Mouse (Mus musculus): Measurements from ENCODE around the gene Ttc22. TPM values are rescaled to one million over a fixed set of nuclear protein-coding genes. Genes with fewer than 3 reads are reported as not detected.

Gene Ttc22
- polyA plus RNA-seq, 1 experiment from 2014 or later = 1.6 TPM

DNA sequence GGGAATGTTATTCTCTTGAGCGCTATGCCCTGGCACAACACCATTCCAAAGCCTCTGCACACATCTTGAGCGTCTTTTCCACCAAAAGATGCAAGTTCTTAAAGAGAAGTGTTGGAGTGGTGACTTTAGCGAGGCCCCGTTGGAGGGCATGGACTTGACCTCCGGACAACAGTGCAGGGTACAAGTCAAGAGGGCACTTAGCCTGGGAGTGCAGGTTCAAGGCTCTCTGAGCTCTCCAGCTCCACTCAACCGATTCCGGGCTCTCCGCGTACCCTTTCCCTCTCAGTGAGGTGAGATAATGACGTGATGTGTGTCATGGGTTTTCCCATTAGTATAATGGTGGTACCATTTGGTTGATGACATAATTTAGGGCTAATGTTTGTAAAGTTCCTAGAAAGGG lies 2.0 kb downstream of the Ttc22 start:
- Histone ChIP-seq H3K27ac (ENCODE audit: low read depth, low read length) (no peak overlapping the region), H3K9me3 (ENCODE audit: control insufficient read depth, low read length) (no peaks in the 10 kb centered on the region), H3K4me1 (ENCODE audit: control insufficient read depth, insufficient read depth, low read depth, low read length) (peaks cover 7% of the 10 kb centered on the region), H3K27me3 (replicated peaks; ENCODE audit: control insufficient read depth, insufficient read depth, low read length) (peaks cover 23% of the 10 kb centered on the region), H3K36me3 (ENCODE audit: control insufficient read depth, insufficient read depth, low read length) (no peaks in the 10 kb centered on the region), H3K4me3 (ENCODE audit: low read length) (no peak overlapping the region), H3K4me2 (ENCODE audit: low read length) (no peak overlapping the region), H3K9ac (ENCODE audit: low read depth, low read length) (no peak overlapping the region)
- 90% methylated on average over 10 of the region's 10 CpGs for WGBS
- ATAC-seq = no peak

DNA sequence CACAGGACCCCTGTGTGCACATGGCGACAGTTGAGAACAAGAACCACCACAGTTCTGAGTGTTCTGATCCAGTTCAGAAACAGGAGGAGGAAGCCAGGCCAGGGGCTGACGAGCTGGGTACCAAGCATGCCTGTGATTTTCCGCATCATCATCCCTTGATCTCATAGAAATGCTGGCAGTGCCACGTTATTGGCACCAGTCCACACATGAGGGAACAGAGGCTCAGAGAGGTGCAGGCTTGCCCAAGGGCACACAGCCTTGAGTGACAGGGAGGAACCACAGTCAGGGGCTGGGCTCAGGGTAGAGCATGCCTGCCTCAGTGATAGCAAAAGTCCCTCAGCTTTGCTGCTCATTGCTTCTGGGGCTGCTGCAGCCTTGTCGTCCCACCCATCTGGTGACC lies 5.6 kb downstream of the Ttc22 start:
- H3K9me3 ChIP-seq (ENCODE audit: control insufficient read depth, low read length) = no peaks in the 10 kb centered on the region
- H3K9ac ChIP-seq (ENCODE audit: low read depth, low read length) = no peak overlapping the region
- H3K4me1 ChIP-seq (ENCODE audit: control insufficient read depth, insufficient read depth, low read depth, low read length) = peaks cover 10% of the 10 kb centered on the region

DNA sequence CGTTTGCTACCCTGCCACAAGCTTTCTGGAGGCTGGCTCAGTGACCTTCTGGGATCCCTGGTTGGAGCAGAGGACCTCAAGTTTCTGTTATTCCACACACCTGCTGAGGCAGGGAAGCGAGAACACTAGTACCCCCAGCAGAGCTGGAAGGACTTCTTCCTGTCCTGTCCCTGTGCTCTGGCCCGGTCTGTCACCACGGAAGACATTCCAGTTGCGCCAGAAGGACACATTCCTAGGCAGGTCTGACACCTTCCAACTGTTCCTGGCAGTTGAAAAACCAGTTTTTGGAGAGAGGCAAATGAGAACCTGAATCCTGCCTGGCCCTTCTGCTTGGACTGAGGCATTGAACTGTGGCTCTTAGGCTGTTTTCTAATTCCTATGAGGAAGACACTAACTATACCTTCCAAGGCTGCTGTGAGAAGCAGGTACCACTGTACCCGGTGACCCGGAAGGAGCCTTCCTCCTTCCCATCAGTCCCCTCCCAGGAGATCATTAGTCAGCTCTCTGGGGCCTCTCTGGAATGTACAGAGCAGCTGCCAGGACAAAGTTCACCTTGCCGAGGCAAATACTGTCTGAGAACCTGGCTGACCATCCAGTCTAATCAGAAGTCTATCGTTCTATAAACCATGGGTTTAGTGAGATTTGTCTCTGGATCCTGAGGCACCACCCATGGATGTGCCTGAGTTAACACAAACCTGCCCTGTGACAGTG lies 6.6 kb downstream of the Ttc22 start:
- H3K4me2 ChIP-seq (ENCODE audit: low read length) = no peak overlapping the region
- H3K9ac ChIP-seq (ENCODE audit: low read depth, low read length) = no peak overlapping the region
- H3K4me1 ChIP-seq (ENCODE audit: control insufficient read depth, insufficient read depth, low read depth, low read length) = peaks cover 19% of the 10 kb centered on the region
- peaks cover 2% of the 10 kb centered on the region for H3K27me3 ChIP-seq (replicated peaks; ENCODE audit: control insufficient read depth, insufficient read depth, low read length)
- no peaks in the 10 kb centered on the region for H3K36me3 ChIP-seq (ENCODE audit: control insufficient read depth, insufficient read depth, low read length)
- 69% methylated on average over 9 of the region's 9 CpGs for WGBS
- ATAC-seq = no peak
- H3K27ac ChIP-seq (ENCODE audit: low read depth, low read length) = no peak overlapping the region
- H3K9me3 ChIP-seq (ENCODE audit: control insufficient read depth, low read length) = no peaks in the 10 kb centered on the region
- no peak overlapping the region for H3K4me3 ChIP-seq (ENCODE audit: low read length)

More for the DNA sequence above, 5.6 kb downstream of the Ttc22 start:
- peaks cover 11% of the 10 kb centered on the region for H3K27me3 ChIP-seq (replicated peaks; ENCODE audit: control insufficient read depth, insufficient read depth, low read length)
- H3K4me2 ChIP-seq (ENCODE audit: low read length) = no peak overlapping the region
- 58% methylated on average over 5 of the region's 5 CpGs for WGBS
- H3K4me3 ChIP-seq (ENCODE audit: low read length) = no peak overlapping the region
- no peak overlapping the region for H3K27ac ChIP-seq (ENCODE audit: low read depth, low read length)
- ATAC-seq = no peak
- no peaks in the 10 kb centered on the region for H3K36me3 ChIP-seq (ENCODE audit: control insufficient read depth, insufficient read depth, low read length)

DNA sequence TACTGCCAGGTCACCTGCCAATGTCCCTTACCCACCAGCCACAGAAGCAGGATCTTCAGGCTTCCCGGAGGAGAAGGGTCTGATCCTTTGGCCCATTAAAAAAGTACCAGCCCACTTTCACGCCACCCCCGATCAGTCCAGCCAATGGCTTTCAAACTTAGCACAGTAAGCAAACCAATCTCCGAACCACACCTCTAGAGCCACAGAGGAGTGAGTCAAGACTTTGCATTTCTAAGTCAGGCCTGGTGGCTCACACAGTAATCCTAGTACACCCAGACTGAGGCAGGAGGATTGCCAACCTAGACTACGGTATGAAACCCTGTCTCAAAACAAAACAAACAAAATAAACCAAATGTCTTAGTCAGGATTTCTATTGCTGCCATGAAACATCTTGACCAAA lies 7.1 kb downstream of the Ttc22 start:
- Histone ChIP-seq H3K27ac (ENCODE audit: low read depth, low read length) (no peak overlapping the region), H3K4me2 (ENCODE audit: low read length) (no peak overlapping the region), H3K9ac (ENCODE audit: low read depth, low read length) (no peak overlapping the region), H3K27me3 (replicated peaks; ENCODE audit: control insufficient read depth, insufficient read depth, low read length) (no peaks in the 10 kb centered on the region), H3K9me3 (ENCODE audit: control insufficient read depth, low read length) (no peaks in the 10 kb centered on the region), H3K36me3 (ENCODE audit: control insufficient read depth, insufficient read depth, low read length) (no peaks in the 10 kb centered on the region), H3K4me3 (ENCODE audit: low read length) (no peak overlapping the region), H3K4me1 (ENCODE audit: control insufficient read depth, insufficient read depth, low read depth, low read length) (peaks cover 25% of the 10 kb centered on the region)
- ATAC-seq = no peak
- WGBS = 77% methylated on average over 5 of the region's 5 CpGs

DNA sequence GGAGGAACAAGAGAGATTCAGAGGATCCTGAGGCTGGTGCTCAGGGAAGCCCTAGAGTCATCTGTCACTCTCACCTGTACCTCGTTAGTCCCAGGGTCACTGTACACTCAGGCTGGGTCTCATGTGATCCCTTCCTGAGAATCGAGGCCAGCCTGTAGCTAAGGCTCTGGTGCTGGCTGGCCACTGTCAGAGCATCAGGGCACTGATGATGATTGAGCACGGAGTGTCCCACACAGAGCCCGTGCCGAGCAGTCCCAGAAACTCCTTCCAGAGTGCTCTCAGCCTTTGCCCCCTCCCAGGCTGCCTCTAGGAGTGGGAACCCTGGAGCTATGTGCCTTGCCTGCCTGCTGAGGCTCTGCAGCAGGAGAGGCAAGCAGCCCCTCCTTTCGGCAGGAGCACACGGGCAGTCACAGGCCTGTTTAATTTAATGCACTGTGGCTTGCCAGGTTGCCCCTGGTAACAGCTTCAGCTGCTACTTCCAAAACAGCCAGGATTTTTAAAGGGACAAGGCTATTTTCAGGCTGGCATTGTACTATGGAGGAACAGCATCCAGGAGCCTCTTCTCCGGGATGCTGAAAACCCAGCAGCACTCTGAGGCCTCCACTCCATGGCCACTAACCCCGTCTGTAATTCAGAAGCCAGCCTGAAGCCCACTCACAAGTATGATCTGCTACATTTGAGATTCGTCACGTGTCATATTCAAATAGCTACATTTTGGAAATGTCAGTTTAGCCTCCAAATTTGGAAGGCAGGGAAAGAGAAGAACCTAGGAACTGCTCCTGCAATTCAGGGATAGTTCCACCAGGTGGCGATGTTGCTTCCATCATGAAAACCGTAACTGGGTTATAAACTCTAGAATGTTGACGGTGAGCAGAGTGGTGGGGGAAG lies 8.3 kb downstream of the Ttc22 start:
- H3K9ac ChIP-seq (ENCODE audit: low read depth, low read length) = peak overlapping the region; percentile 27
- H3K27ac ChIP-seq (ENCODE audit: low read depth, low read length) = peak overlapping the region; percentile 85
- peaks cover 27% of the 10 kb centered on the region for H3K4me1 ChIP-seq (ENCODE audit: control insufficient read depth, insufficient read depth, low read depth, low read length)
- ATAC-seq = peak; percentile 88
- H3K27me3 ChIP-seq (replicated peaks; ENCODE audit: control insufficient read depth, insufficient read depth, low read length) = no peaks in the 10 kb centered on the region
- no peak overlapping the region for H3K4me3 ChIP-seq (ENCODE audit: low read length)
- no peaks in the 10 kb centered on the region for H3K9me3 ChIP-seq (ENCODE audit: control insufficient read depth, low read length)
- H3K36me3 ChIP-seq (ENCODE audit: control insufficient read depth, insufficient read depth, low read length) = no peaks in the 10 kb centered on the region
- WGBS = 9% methylated on average over 14 of the region's 14 CpGs
- H3K4me2 ChIP-seq (ENCODE audit: low read length) = peak overlapping the region; percentile 18; the same call in 1 of the 2 replicates

DNA sequence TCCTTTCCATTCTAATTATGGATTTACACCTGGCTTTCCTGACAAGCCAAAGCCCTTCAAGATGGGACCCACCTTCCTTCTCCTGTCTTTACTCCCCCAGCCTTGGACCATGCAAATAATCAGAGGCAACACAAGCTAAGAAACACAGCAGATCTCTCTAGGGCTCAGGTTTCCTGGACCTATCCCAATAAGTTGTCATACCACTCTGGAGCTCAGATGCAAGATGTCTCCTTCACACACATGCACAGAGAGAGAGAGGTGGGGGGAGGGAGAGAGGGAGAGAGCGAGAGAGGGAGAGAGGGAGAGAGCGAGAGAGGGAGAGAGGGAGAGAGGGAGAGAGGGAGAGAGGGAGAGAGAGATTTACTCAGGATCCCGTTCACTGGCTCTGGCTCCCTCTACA lies 10.1 kb downstream of the Ttc22 start:
- no peak overlapping the region for H3K9ac ChIP-seq (ENCODE audit: low read depth, low read length)
- no CpG with 5 or more reads among the region's 3 CpGs for WGBS
- no peak overlapping the region for H3K4me3 ChIP-seq (ENCODE audit: low read length)
- peaks cover 27% of the 10 kb centered on the region for H3K4me1 ChIP-seq (ENCODE audit: control insufficient read depth, insufficient read depth, low read depth, low read length)
- no peaks in the 10 kb centered on the region for H3K27me3 ChIP-seq (replicated peaks; ENCODE audit: control insufficient read depth, insufficient read depth, low read length)
- H3K4me2 ChIP-seq (ENCODE audit: low read length) = no peak overlapping the region
- H3K27ac ChIP-seq (ENCODE audit: low read depth, low read length) = no peak overlapping the region
- ATAC-seq = no peak
- H3K36me3 ChIP-seq (ENCODE audit: control insufficient read depth, insufficient read depth, low read length) = no peaks in the 10 kb centered on the region
- no peaks in the 10 kb centered on the region for H3K9me3 ChIP-seq (ENCODE audit: control insufficient read depth, low read length)

DNA sequence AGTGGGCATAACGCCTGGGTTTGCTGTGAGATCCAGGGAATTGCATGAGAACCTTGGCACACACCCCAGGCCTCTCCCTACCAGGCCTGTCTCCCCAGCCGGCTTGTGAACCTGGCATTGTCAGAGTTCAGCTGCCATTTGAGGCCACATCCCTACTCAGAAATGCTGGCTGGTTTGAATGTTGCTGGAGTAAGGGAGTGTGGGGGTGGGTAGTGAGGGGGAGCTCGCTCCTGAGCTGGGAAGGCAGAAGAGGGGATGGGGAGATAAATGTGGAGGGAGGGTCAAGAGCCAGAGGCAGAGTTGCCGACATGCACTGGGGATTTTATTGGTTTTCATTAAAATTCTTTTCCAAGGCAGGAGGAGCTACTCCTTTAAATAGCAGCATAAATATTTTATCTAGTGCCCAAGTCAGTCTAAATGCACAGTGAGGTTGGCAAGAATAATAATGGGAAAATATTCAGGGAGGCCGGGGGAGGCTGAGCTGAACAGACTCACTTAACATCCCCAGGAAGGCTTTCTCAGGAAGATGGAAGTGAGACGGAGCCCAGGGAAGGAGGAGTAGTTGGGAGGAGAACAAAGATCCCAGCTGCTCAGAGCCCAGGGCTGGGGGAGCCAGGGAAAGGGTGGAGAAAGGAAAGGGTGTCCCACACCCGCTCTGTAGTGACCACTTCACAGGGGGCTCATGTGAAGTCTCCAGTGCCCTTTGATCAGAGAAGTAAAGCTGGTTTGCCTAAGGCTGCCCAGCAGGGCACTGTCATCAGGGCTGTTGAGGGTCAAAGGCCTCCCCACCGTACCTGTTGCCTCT lies 11.3 kb downstream of the Ttc22 start:
- H3K9me3 ChIP-seq (ENCODE audit: control insufficient read depth, low read length) = no peaks in the 10 kb centered on the region
- no peak for ATAC-seq
- H3K4me3 ChIP-seq (ENCODE audit: low read length) = no peak overlapping the region
- H3K27me3 ChIP-seq (replicated peaks; ENCODE audit: control insufficient read depth, insufficient read depth, low read length) = no peaks in the 10 kb centered on the region
- H3K9ac ChIP-seq (ENCODE audit: low read depth, low read length) = peak overlapping the region; percentile 39; the same call in 1 of the 2 replicates
- 23% methylated on average over 8 of the region's 8 CpGs for WGBS
- H3K4me1 ChIP-seq (ENCODE audit: control insufficient read depth, insufficient read depth, low read depth, low read length) = peaks cover 27% of the 10 kb centered on the region
- peak overlapping the region; percentile 35; the same call in 1 of the 2 replicates for H3K4me2 ChIP-seq (ENCODE audit: low read length)
- H3K27ac ChIP-seq (ENCODE audit: low read depth, low read length) = peak overlapping the region; percentile 78
- H3K36me3 ChIP-seq (ENCODE audit: control insufficient read depth, insufficient read depth, low read length) = no peaks in the 10 kb centered on the region

DNA sequence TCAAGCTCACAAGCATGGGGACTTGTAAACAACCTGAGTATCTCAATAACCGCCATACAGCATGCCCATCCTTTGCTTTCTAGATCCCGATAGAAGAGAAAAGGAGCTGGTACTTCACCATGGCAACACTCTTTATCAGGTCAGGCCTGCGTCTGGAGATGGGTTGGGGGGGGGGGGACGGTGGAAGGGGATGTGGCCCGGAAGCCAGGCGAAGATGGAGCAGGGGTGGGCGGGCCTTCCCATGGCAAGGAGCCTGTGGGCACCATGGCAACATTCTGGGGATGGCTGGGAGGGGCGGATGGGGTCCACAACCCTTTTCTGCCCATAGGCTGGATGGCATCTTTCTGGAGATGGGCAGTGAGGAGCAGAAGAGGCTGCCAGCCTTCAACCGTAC lies 11.9 kb downstream of the Ttc22 start:
- WGBS = 17% methylated on average over 6 of the region's 9 CpGs
- ATAC-seq = peak; percentile 26; the same call in 1 of the 2 replicates
- Histone ChIP-seq H3K4me2 (ENCODE audit: low read length) (peak overlapping the region; percentile 35; the same call in 1 of the 2 replicates), H3K9me3 (ENCODE audit: control insufficient read depth, low read length) (no peaks in the 10 kb centered on the region), H3K9ac (ENCODE audit: low read depth, low read length) (0 out of 2 replicates have a peak overlapping the region, but pooled peaks have one; percentile 39), H3K36me3 (ENCODE audit: control insufficient read depth, insufficient read depth, low read length) (no peaks in the 10 kb centered on the region), H3K4me3 (ENCODE audit: low read length) (no peak overlapping the region), H3K27ac (ENCODE audit: low read depth, low read length) (peak overlapping the region; percentile 78), H3K27me3 (replicated peaks; ENCODE audit: control insufficient read depth, insufficient read depth, low read length) (no peaks in the 10 kb centered on the region), H3K4me1 (ENCODE audit: control insufficient read depth, insufficient read depth, low read depth, low read length) (peaks cover 27% of the 10 kb centered on the region)

All from hindbrain, embryonic 16.5 days (tissue).